Mouse (Mus musculus): ENCODE data around the gene Pacs1. TPM values are rescaled to one million over a fixed set of nuclear protein-coding genes. Genes with fewer than 3 reads are reported as not detected.

Gene Pacs1
- total and polyA plus RNA-seq, 3 experiments, result 9.8 to 53.3 (median 39.0) TPM

GRCm38 (mm10) chr19:5178631-5179030 lies 94.3 kb downstream of the Pacs1 start:
- peaks cover 23% of the 10 kb centered on the region for H3K4me1 ChIP-seq (ENCODE audit: insufficient read depth, low read depth, low read length)
- H3K9me3 ChIP-seq (replicated peaks), result 0 out of 2 replicates have a peak, but pooled peaks cover under 1% of the 10 kb centered on the region
- H3K36me3 ChIP-seq (replicated peaks), result peaks cover 13% of the 10 kb centered on the region
- TF ChIP-seq GATA1 (IDR thresholded peaks at IDR 0.05; ENCODE audit: borderline replicate concordance, low read length), result no peak
- TF ChIP-seq CTCF (IDR thresholded peaks at IDR 0.05; ENCODE audit: low read depth, low read length), result no peak
- no peak for TF ChIP-seq POLR2AphosphoS5 (IDR thresholded peaks at IDR 0.05; ENCODE audit: insufficient replicate concordance, low read depth, low read length)
- no peak for TF ChIP-seq GATA2 (IDR thresholded peaks at IDR 0.05; ENCODE audit: borderline replicate concordance, low read depth, low read length)
- TF ChIP-seq TAL1 (conservative IDR thresholded peaks at IDR 0.05; ENCODE audit: low read depth, low read length), result no peak
- no peak overlapping the region for H3K4me3 ChIP-seq (ENCODE audit: low read depth, low read length)
- no peak for ATAC-seq (ENCODE audit: extremely low read depth, insufficient number of reproducible peaks, low FRiP score, poor library complexity, severe bottlenecking)
- no peaks in the 10 kb centered on the region for H3K27me3 ChIP-seq (ENCODE audit: insufficient read depth, low read length)
- DNase-seq (ENCODE audit: low spot score), result peak; percentile 27

GRCm38 (mm10) chr19:5170430-5170829 lies 102.5 kb downstream of the Pacs1 start:
- no peak for ATAC-seq (ENCODE audit: extremely low read depth, insufficient number of reproducible peaks, low FRiP score, poor library complexity, severe bottlenecking)
- no peak for DNase-seq (ENCODE audit: low spot score)
- no peaks in the 10 kb centered on the region for H3K4me1 ChIP-seq (ENCODE audit: insufficient read depth, low read depth, low read length)
- no peaks in the 10 kb centered on the region for H3K9me3 ChIP-seq (replicated peaks)
- no peak overlapping the region for H3K4me3 ChIP-seq (ENCODE audit: low read depth, low read length)
- H3K36me3 ChIP-seq (replicated peaks), result peaks cover 23% of the 10 kb centered on the region
- TF ChIP-seq GATA2 (IDR thresholded peaks at IDR 0.05; ENCODE audit: borderline replicate concordance, low read depth, low read length) (no peak), TAL1 (conservative IDR thresholded peaks at IDR 0.05; ENCODE audit: low read depth, low read length) (no peak), GATA1 (IDR thresholded peaks at IDR 0.05; ENCODE audit: borderline replicate concordance, low read length) (no peak)
- no peaks in the 10 kb centered on the region for H3K27me3 ChIP-seq (ENCODE audit: insufficient read depth, low read length)

DNA sequence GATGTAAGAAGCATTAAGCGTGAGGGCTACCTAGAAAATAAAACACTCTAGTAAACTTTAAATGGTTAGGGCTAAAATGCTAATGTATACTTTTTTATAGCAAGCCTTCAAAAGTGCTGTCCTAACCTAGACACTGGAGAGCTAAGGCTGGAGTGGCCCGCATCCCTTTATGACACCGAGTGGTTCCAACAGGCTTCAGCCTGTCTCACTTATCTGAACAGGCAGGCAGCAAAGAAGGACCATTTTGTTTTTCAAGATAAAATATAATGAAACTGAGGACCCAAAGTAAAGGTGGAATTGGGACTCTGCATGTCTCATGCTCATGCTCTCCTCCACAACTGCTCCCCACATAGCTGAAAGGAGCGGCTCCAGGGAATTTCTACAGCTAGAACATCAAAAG lies 105.4 kb downstream of the Pacs1 start:
- TF ChIP-seq CTCF (IDR thresholded peaks at IDR 0.05; ENCODE audit: low read depth, low read length), result no peak
- no peak for TF ChIP-seq POLR2AphosphoS5 (IDR thresholded peaks at IDR 0.05; ENCODE audit: insufficient replicate concordance, low read depth, low read length)
- ATAC-seq (ENCODE audit: extremely low read depth, insufficient number of reproducible peaks, low FRiP score, poor library complexity, severe bottlenecking) (no peak), DNase-seq (ENCODE audit: low spot score) (no peak)
- H3K27me3 ChIP-seq (ENCODE audit: insufficient read depth, low read length), result no peaks in the 10 kb centered on the region
- H3K9me3 ChIP-seq (replicated peaks), result no peaks in the 10 kb centered on the region
- H3K36me3 ChIP-seq (replicated peaks), result peaks cover 19% of the 10 kb centered on the region
- no peaks in the 10 kb centered on the region for H3K4me1 ChIP-seq (ENCODE audit: insufficient read depth, low read depth, low read length)
- H3K4me3 ChIP-seq (ENCODE audit: low read depth, low read length), result no peak overlapping the region

DNA sequence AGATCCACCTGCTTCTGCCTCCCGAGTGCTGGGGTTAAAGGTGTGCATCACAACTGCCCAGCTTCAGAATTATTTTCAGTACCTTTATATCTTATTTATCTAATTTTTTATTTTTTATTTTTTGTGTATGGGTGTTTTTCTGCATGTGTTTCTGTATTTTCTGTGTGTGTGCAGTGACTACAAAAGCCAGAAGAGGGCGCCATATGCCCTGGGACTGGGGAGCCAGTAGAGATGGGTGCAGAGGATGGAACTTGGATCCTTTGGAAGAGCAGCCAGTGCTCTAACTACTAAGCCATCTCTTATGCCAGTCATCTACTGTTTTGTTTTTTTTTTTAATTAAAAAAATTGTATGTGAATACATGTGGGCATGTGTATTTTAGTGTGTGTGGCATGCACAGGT lies 108.5 kb downstream of the Pacs1 start:
- H3K4me1 ChIP-seq (ENCODE audit: insufficient read depth, low read depth, low read length), result no peaks in the 10 kb centered on the region
- DNase-seq (ENCODE audit: low spot score) (no peak), ATAC-seq (ENCODE audit: extremely low read depth, insufficient number of reproducible peaks, low FRiP score, poor library complexity, severe bottlenecking) (no peak)
- no peaks in the 10 kb centered on the region for H3K9me3 ChIP-seq (replicated peaks)
- TF ChIP-seq POLR2AphosphoS5 (IDR thresholded peaks at IDR 0.05; ENCODE audit: insufficient replicate concordance, low read depth, low read length) (no peak), CTCF (IDR thresholded peaks at IDR 0.05; ENCODE audit: low read depth, low read length) (peak; percentile 43; the same call in 1 of the 2 replicates)
- peaks cover 37% of the 10 kb centered on the region for H3K36me3 ChIP-seq (replicated peaks)
- H3K27me3 ChIP-seq (ENCODE audit: insufficient read depth, low read length), result no peaks in the 10 kb centered on the region
- no peak overlapping the region for H3K4me3 ChIP-seq (ENCODE audit: low read depth, low read length)

DNA sequence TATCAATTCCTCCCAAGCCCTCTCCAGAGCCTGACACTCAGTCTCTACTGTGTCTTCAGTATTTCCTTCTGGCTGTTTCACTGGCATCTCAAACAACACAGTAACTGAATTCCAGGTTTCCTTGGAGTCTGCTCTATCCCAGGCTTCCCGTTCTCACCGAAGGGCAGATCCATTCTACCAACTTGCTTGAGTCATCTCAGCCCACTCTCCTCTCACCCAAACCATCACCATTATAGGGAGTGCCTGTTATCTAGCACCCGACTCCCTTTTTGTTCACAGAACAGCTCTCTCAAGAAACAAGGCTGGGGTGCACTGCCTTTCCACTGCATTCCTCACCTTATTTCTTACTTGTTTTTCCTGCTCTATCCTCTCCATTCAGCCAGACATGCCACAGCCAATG lies 111.0 kb downstream of the Pacs1 start:
- peaks cover 46% of the 10 kb centered on the region for H3K36me3 ChIP-seq (replicated peaks)
- no peaks in the 10 kb centered on the region for H3K9me3 ChIP-seq (replicated peaks)
- DNase-seq (ENCODE audit: low spot score) (no peak), ATAC-seq (ENCODE audit: extremely low read depth, insufficient number of reproducible peaks, low FRiP score, poor library complexity, severe bottlenecking) (no peak)
- TF ChIP-seq CTCF (IDR thresholded peaks at IDR 0.05; ENCODE audit: low read depth, low read length), result no peak
- TF ChIP-seq POLR2AphosphoS5 (IDR thresholded peaks at IDR 0.05; ENCODE audit: insufficient replicate concordance, low read depth, low read length), result no peak
- no peak for TF ChIP-seq GATA2 (IDR thresholded peaks at IDR 0.05; ENCODE audit: borderline replicate concordance, low read depth, low read length)
- TF ChIP-seq TAL1 (conservative IDR thresholded peaks at IDR 0.05; ENCODE audit: low read depth, low read length), result no peak
- no peak for TF ChIP-seq GATA1 (IDR thresholded peaks at IDR 0.05; ENCODE audit: borderline replicate concordance, low read length)
- no peaks in the 10 kb centered on the region for H3K27me3 ChIP-seq (ENCODE audit: insufficient read depth, low read length)
- 0 out of 2 replicates have a peak, but pooled peaks cover 2% of the 10 kb centered on the region for H3K4me1 ChIP-seq (ENCODE audit: insufficient read depth, low read depth, low read length)
- no peak overlapping the region for H3K4me3 ChIP-seq (ENCODE audit: low read depth, low read length)

DNA sequence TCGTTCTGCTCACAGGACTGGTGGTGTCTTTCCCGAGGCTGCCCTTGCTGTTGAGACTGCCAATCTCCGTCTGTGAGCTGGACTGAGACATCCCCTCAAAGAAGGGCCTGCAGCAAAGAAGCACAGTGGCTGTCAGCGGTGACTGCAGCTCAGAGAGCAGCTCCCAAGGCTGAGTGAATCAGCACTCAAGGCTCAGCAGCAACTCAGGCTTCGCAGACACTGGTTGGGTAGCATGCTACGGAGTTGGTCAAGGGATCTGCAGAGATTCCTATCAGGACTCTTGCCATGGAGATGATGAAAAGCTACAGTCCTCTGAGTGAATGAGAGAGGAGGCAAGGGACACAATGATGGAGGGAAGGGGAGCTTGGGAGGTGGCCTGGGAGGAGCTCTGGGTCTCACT lies 120.7 kb downstream of the Pacs1 start:
- H3K9me3 ChIP-seq (replicated peaks), result no peaks in the 10 kb centered on the region
- H3K36me3 ChIP-seq (replicated peaks), result peaks cover 81% of the 10 kb centered on the region
- no peak for ATAC-seq (ENCODE audit: extremely low read depth, insufficient number of reproducible peaks, low FRiP score, poor library complexity, severe bottlenecking)
- H3K4me3 ChIP-seq (ENCODE audit: low read depth, low read length), result no peak overlapping the region
- H3K4me1 ChIP-seq (ENCODE audit: insufficient read depth, low read depth, low read length), result peaks cover 4% of the 10 kb centered on the region; the same call in 1 of the 2 replicates
- TF ChIP-seq POLR2AphosphoS5 (IDR thresholded peaks at IDR 0.05; ENCODE audit: insufficient replicate concordance, low read depth, low read length), result no peak
- no peak for TF ChIP-seq GATA2 (IDR thresholded peaks at IDR 0.05; ENCODE audit: borderline replicate concordance, low read depth, low read length)
- TF ChIP-seq CTCF (IDR thresholded peaks at IDR 0.05; ENCODE audit: low read depth, low read length), result no peak
- no peak for TF ChIP-seq TAL1 (conservative IDR thresholded peaks at IDR 0.05; ENCODE audit: low read depth, low read length)
- TF ChIP-seq GATA1 (IDR thresholded peaks at IDR 0.05; ENCODE audit: borderline replicate concordance, low read length), result no peak
- H3K27me3 ChIP-seq (ENCODE audit: insufficient read depth, low read length), result no peaks in the 10 kb centered on the region
- no peak for DNase-seq (ENCODE audit: low spot score)

- TF ChIP-seq GATA1 (IDR thresholded peaks at IDR 0.05; ENCODE audit: borderline replicate concordance, low read length) (no peak), TAL1 (conservative IDR thresholded peaks at IDR 0.05; ENCODE audit: low read depth, low read length) (no peak), POLR2AphosphoS5 (IDR thresholded peaks at IDR 0.05; ENCODE audit: insufficient replicate concordance, low read depth, low read length) (no peak), CTCF (IDR thresholded peaks at IDR 0.05; ENCODE audit: low read depth, low read length) (no peak), GATA2 (IDR thresholded peaks at IDR 0.05; ENCODE audit: borderline replicate concordance, low read depth, low read length) (no peak)
- H3K4me3 ChIP-seq (ENCODE audit: low read depth, low read length), result no peak overlapping the region
- no peak for DNase-seq (ENCODE audit: low spot score)
- no peaks in the 10 kb centered on the region for H3K9me3 ChIP-seq (replicated peaks)
- no peaks in the 10 kb centered on the region for H3K27me3 ChIP-seq (ENCODE audit: insufficient read depth, low read length)
- no peak for ATAC-seq (ENCODE audit: extremely low read depth, insufficient number of reproducible peaks, low FRiP score, poor library complexity, severe bottlenecking)
- peaks cover 80% of the 10 kb centered on the region for H3K36me3 ChIP-seq (replicated peaks)
- peaks cover 4% of the 10 kb centered on the region; the same call in 1 of the 2 replicates for H3K4me1 ChIP-seq (ENCODE audit: insufficient read depth, low read depth, low read length)
Observed at GRCm38 (mm10) chr19:5151741-5152140, 121.2 kb downstream of the Pacs1 start.

All from G1E (cell line).